Mouse (Mus musculus) adrenal gland, postnatal 36 days (tissue): Measurements from ENCODE around the gene Snx13. TPM values are rescaled to one million over a fixed set of nuclear protein-coding genes. Genes with fewer than 3 reads are reported as not detected.

Experiments
- DNase-seq, 2 experiments: peaks; one replicate each; pipeline ENCODE4 v3.0.0; 2021; ENCODE audit warnings: mixed read lengths in 1 of 2
- long read RNA-seq, 2 experiments: library from polyadenylated mRNA; stranded (forward); transcript quantifications; one replicate each; pipeline ENCODE4 v2.0.0; 2021; ENCODE audit warnings: borderline sequencing depth in 2 of 2
- total RNA-seq, 2 experiments: library from RNA; stranded (reverse); gene quantifications; 2 replicates each; pipeline ENCODE4 v1.2.3; 2021

Gene Snx13
- total RNA-seq, result 10 to 100 TPM; 37.1 to 48.9 TPM
- long read RNA-seq, experiment 1, full-length matches to known transcripts, result 12 of 18 reads
- long read RNA-seq, experiment 1, partial matches to known transcripts, result 0 of 18 reads
- long read RNA-seq, experiment 1, other reads (novel, unspliced or antisense), result 6 of 18 reads
- long read RNA-seq, experiment 2, full-length matches to known transcripts, result 3 of 4 reads
- long read RNA-seq, experiment 2, partial matches to known transcripts, result 0 of 4 reads
- long read RNA-seq, experiment 2, other reads (novel, unspliced or antisense), result 1 of 4 reads

DNA sequence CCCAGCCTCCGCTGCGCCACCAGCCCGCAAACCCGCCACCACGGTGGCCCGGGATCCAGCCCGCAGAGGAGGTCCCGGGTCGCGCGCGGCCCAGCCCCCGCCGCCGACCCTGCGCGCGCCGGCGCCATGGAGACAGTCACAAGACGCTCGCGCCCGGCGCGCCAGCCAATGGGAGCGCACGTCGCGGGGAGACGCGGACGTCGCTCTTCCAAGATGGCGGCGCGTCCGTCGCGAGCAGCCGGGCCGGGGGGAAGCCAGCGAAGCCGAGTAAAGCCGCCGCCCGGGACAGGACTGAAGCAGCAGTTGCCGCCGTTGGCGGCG, at the start of gene Snx13:
TSS of gene Snx13 (plus strand) at position 188 of the 321 bp plus-strand sequence.
- DNase-seq, result peak; percentile 92 to 95

DNA sequence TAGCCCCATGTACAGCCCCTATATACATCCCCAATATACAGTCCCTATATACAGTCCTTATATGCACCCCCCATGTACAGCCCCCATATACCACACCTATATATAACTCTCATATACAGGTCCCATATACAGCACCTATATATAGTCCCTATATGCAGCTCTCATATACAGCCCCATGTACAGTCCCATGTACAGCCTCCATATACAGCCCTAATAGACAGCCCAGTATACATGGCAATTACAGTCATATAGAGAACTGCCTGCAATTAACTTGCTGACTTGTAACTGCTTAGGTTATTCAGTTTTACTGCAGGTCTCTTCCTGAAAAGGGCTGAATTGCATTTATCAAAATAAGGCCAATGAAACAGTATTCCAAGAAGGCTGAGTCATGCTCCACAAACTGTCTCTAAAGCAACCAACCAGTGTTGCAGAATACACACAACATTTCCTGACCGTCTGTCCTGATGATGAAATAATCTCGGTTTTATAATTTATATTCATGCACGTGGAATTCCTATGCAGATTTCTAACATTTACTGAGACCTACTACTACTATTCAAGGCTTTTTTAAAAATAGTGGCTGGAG, 49.3 kb upstream of the Snx13 start:
- DNase-seq, result peak in 1 of 2 experiments; percentile 5

DNA sequence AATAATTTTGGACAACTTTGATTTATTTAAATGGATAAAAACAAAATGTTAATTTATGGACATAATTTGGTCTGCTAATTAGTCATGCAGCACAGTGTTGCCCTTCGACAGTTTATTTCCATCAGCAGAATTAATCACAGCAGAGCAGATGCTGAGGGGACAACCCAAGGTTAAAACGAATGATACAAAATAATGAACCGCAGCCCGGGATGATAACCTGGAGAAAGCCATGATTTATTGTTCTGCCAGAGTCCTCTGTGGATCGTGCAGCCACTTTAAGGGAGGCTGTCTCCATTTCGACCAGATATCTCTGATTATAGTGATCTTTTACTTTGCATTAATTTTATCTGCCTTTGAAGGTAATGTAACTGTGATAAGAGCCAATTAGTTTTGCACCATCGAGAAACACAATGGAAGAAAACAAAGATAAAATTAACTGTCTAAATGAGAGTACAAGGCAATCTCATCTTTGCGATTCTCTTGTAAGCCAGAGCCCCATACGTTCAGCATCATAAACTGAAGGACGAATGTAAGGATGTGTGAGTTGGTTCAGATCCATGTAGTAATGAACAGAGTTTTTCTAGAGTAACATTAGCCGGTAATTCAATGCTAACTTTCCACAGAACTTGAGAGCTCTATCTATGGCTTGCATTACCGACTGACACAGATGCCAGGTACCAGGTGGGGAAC, 48.1 kb upstream of the Snx13 start:
- no peak for DNase-seq

DNA sequence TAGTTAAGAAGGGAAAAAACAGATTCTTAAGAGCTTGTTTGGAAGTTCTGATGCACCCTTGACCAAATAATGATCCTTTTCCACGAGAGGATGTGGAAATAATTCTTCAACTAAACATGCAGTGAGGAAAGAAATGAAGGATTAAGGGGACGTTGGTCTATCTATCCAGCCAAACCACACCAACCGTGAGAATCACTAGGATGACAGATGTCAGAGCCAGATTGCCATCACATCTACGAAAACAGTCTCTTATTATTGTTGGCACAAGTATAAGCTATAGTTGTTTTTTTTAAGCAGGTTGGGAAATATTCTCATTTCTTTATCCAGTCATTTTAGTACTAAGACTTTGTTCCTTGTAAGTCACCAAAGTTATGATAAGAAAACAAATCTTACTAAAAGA, 46.7 kb upstream of the Snx13 start:
- no peak for DNase-seq

DNA sequence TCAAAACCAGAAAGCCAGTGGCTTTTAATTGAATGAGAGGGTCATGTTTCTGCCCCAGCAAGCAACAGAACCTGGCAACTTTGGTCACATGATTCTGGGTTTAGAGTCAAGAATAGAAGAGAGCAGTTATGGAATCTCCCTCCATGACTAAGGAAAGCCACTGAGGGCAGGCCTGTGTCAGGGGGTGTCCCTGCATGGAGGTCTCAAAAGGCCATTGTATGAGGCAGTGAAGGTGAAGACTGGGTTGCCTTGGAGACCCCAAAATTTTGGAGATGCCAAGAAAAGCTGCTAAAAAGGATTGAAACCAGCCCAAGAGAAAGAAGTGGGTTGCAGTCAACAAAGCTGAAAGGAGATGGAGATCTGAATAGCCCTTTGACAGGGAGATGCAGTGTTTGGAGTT, 41.2 kb upstream of the Snx13 start:
- DNase-seq, result no peak

DNA sequence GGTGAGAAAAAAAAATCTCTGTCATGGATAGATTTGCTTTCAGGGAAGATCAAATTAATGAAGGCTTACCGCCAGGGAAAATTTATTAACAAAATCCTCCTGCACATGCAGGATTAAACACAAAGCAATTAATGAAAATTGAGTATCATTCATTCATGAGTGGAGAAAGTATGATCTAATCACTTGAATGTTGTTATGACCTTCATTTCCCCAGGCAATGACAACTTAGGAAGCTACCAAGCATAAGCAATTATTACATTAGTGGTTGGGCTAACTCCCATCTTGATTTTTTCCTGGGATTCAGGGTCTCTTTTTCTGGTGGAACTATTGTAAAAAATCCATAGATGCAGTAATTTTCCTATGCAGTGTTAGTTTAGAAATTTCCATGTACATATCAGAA, 39.1 kb upstream of the Snx13 start:
- DNase-seq, result no peak

DNA sequence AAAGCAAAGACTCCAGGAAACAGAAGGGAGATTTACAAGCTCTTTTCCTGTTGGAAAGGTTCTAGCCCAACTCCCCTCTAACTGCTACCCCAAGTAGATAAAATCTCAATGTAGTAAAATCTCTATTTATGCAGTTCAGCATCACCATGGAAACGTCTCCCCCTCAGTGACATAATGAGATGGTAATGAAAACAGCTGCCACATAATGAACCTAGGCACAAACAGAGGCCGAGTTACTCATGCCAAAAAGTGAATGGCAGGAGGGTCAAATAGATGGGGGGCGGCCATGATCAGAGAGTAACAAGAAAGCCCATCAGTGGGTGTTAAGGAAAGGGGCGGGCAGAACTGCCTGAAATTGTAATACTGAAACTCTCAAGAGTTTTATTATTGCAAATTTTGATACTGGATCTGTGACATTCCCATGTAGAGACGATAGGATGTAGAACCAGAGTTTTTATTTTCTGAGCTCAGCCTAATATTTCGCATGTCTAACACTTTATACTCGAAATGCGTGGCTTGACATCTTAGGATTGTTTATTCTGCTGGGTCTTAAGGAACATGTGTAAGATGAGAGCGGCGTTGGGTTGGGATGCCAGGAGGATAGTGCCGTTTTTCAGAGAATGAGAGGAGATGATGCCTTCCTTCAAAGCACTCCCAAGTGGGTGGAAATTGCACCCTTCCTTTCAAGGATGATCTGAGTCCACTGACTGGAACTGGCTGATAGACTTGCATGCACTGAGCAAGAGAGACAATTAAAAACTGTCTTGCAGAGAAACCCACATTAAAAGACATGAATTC, 38.4 kb upstream of the Snx13 start:
- DNase-seq, result no peak

DNA sequence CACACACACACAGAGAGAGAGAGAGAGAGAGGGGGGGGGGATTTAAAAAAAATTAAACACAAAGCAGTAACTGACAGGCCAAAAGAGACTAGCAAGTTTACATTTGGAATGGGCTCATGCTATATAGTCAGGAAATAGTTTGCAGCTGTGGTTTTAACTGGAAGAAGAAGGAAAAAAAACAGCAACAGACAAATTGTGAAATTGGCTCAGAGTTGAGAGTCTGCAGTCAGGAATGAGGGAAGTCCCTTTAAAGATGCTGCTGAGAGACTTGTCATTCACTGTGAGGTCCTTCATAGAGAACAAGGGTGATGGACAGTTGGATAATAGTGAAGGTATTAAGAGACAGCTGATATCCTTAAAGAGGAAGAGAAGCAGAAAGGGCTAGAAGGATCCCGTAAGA, 35.5 kb upstream of the Snx13 start:
- no peak for DNase-seq

DNA sequence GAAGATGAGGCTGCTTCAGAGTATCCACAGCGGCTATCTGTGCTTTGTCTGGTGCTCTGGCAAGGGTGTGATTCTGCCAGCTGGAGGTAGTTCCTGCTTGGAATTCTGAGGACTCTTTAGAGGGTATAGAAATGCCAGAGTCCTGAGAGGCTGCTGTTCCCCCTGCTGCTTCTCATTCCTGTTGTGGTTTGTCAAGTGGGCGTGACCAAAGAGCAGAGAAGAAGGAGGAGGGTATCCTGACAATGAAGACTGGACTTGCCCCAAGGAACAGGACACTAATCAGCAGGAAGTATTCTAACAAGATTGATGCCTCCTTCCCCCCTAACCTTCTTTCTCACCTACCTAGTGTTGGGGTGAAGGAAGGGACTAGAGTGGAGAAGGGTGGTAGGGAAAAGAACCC, 33.0 kb upstream of the Snx13 start:
- DNase-seq, result no peak

DNA sequence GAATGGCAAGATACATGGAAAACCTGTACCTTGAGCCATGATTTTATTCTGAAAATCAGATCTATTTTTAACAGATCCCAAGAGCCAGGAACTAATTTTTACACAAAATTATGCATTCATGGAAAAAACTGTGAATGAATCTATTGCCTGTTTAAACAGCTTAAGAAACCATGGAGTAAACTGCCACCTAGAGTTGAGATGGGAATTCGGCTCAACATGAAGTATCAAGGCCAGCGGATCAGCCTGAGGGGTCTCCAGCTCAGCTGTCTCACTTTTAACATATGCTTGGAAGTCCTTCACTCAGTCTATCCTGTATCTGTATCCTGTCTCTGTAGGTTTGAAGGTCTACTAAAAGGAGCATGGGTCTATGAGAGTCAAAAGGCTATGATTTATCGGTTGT, 30.9 kb upstream of the Snx13 start:
- no peak for DNase-seq

DNA sequence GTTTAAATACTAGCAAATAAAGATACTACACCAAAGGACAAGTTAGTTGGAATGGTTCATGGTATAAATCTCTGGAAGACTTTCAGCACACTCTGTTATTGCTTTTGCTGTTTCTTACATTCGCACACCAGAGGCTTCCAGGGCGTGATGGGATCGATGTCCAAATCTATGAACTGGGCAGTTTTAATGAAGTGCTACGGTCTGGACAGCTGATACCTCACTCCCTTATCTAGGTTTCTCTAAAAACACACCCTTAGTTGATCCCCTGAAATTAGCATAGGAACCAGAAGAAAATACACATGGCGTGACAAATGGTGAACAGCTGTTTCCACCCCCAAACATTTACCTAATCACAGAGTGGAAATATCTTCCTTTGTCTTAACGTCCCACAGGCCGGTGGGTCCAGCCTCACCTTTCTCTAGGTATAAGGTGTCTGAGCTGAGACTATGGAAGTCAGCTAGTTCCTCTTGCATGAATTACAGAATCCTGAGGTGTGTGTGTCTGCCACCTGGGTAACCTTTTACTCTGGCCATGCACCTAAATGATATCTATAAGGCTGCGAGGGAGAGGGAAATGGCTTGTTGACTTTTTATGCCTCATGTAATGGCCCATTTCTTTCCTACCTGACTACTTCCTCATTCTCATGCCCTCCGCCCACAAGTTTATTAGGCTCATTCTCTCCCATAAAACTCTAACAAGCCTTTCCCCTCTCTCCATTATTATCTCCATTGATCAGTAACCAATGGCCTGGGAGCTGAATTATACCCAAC, 30.3 kb upstream of the Snx13 start:
- DNase-seq, result no peak

DNA sequence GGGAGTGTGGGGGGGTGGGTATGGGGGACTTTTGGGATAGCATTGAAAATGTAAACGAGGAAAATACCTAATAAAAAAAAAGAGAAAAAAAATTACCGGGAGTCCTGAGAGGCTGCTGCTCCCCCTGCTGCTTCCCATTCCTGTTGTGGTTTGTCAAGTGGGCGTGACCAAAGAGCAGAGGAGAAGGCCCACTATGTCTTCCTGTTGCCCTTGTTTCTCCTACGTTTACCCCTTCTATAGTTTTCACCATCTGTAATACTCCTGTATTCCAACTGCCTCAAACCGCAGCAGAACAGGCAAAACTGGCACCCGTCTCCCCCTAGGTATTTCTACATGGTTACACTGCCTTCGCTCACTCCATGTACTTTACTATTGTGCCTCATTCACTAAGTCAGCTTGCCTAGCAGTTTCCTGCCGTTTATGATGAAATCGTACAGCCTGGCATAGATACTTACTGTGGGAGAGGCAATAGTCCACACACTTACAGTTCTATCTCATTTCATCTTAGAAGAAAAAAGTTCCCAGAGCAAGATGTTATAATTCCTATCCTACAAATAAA, 28.2 kb upstream of the Snx13 start:
- no peak for DNase-seq

DNA sequence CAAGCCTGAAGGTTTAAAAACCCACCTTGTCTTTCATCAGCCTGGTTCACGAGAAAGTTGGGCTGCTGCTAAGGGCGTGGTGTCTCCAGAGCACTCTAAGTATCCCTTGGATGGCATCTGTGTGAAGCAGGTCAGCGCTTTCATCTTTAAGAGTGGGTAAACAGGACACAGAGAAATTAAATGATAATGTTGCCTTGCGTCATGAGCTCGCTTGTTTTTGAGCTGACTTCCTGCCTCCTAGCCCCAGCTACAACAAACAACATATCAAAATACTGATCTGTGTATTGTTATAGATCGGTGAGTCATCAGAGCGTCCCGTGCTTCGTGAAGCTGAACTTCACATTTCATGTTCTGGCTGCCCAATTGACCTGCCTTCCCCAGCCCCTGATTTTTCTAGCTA, 25.7 kb upstream of the Snx13 start:
- no peak for DNase-seq

DNA sequence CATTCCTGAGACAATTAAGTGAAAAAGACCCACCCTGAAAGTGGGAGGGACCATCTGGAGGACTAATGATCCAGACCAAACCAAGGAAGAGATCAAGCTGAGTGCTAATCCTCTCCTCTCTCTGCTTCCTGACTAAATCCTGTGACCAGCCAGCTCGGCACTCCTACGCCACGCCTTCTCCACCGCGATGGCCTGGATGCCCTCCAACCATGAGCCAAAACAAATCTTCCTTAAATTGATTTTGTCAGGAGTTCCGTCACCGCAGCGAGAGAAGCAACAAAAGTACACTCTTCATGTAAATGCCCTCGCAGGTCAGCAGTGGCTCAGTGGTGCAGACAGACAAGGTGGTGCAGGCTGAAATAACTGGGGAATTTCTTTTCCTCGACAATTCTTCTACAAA, 24.9 kb upstream of the Snx13 start:
- no peak for DNase-seq

DNA sequence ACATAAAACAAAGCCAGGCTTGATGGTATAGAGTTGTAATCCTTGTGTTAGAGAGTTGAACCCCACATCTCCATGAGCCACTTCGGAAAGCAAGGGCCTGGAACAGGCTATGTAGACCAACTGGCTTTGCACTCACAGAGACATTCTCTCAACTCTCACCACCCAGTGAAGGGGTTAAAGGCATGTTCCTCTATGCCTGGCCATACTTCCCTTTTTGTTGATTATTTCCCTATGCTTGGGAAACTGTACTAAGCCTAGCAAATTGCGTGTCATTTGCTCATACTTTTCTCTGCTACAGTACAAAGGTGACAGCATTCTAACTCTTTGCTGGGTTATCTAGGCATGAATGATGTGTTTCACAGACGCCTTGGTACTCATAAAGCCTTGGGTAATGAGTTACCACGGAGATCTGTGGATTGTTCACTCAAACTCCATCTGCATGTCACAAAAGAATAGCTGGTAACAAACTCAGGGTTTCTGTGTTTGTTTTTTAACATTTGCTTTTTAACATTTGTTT, 21.0 kb upstream of the Snx13 start:
- DNase-seq, result no peak

DNA sequence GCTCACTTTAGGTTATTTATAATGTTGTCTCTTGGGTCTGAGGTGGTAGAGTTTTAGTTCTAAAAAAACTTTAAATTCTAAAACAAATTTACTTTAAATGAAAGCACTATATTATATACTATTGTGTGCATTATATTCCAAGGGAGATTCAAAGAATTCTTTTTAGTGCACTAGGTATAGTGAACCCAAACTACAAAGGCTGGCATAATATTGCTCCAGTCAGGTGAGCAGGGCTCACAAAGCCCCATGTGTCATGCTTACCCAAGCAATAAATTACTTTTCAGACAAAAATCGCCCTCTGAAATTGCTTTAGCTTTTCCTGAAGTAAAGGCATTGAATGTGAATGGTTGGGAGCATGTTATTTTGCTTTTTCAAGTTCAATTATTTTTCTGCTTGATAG, 19.5 kb upstream of the Snx13 start:
- no peak for DNase-seq

DNA sequence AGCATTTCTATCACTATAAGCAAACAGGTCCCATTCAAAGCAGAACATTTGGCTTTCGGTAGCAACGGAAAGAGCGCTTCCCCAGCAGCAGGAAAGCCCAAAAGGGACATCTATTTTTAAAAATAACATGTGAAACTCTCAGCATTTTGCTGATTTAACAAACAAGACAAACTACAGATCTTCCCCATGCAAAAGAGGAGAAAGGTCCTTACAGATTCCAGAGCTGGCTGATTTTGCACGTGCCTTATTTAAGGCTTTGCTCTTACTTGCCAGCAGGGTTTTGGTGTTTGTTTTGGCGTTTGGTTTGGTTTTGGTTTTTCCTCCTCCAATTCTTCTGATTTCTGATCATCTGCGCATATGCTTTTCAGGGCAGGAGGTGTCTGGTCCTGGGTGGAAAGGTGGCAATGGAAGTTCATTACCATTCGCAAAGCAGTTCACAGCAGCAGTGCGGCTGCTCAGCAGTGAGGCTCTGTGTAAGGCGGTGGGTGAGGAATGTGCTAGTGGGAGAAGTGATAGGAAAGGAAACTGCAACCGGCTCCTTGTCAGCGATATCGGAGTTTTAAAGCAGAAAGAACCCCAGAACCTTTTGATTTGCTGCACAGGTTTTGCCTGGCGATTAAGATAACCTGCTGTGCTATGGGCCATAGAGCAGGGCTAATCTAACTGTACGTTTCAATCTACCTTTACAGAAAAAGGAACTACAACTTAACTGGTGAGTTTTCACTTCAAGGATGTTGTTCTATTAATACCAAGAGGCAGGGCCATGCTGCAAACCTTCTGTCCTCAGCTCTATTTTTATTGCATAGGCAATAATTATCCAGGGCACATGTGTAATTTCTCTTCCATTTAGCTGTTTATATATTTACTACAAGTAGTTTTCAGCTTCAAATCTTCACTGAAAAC, 8.1 kb upstream of the Snx13 start:
- peak; percentile 8 to 25 for DNase-seq

DNA sequence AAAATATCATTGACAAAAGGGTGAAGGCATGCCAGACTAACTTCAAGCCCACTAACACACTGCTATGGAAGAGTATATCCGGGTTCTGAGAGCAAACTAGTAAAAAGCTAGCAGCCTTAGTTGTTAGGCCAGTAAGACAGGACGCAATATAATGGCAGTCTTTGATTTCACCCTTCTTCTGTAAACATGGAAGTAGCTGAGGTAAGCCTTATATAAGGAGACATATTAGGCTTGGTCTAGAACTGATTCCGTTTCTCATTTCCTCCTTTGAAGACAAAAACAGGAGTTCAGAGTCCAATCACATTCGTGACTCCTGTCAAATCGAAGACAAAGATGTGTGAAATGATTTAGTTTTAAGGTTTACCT, 7.4 kb upstream of the Snx13 start:
- DNase-seq, result no peak

DNA sequence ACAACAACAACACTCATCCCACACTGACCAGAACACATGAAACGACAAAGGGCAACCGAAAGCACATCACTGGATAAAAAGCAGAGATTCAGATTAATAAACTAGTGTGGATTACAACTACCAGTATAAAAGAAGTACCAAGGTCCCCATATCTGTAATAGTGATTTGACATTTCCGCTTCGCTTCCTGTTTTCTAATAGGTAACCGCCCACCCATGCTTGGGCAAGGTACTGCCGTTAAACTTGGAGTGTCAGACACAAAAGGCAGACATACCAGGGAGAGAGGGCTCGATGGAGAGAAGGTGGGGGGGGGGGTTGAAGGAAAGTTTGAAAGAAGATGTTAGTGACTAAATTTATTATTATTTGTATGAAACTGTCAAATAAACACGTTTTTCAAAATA, 5.0 kb upstream of the Snx13 start:
- no peak for DNase-seq

DNA sequence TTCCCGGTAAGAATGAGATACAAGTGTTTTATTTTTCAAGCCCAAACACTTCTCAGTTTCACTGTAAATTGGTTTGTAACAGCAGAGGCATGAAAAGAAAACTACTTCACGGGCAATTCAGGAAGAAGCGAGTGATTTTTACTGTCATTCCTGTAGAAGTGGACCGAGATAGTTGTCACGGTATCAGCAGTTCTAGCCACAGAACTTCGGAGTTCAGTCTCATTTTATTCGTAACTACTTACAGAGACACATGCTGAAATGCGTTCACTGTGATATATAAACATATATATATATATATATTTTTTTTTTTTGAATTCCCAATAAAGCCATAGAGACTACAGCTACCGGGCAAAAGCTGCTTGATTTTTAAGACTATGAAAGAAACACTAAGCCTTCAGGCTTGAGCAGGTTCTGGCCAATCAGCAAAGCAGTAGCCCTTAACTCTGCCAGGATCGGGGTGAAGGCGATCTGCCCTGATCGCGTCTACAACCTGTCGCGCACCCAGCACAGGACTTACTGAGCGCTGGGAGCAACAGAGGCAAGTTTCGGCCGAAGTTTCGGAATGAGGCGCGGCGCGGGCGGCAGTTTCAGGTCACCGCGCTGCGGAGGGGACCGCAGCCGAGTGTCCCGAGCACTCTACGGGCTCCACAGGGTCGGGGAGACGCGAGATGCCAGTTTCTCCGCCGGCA, 532 bp upstream of the Snx13 start:
- no peak for DNase-seq
